Mouse (Mus musculus): Measurements from ENCODE around the gene Fgg. TPM values are rescaled to one million over a fixed set of nuclear protein-coding genes. Genes with fewer than 3 reads are reported as not detected.

The Fgg gene
- polyA plus RNA-seq, 1 experiment from 2014 or later = 0.17 TPM

GRCm38 (mm10) chr3:83053126-83053525, 45.6 kb downstream of the Fgg start:
- Histone ChIP-seq H3K27ac (ENCODE audit: low read depth, low read length) (no peak overlapping the region), H3K36me3 (ENCODE audit: control insufficient read depth, insufficient read depth, low read length) (no peaks in the 10 kb centered on the region), H3K27me3 (ENCODE audit: control insufficient read depth, insufficient read depth, low read length) (no peaks in the 10 kb centered on the region), H3K9me3 (ENCODE audit: control insufficient read depth, low read length) (no peaks in the 10 kb centered on the region), H3K4me1 (ENCODE audit: control insufficient read depth, insufficient read depth, low read length) (no peaks in the 10 kb centered on the region; the same call in 1 of the 2 replicates), H3K4me3 (ENCODE audit: low read depth, low read length) (no peak overlapping the region), H3K4me2 (ENCODE audit: low read depth) (no peak overlapping the region), H3K9ac (ENCODE audit: low read length) (no peak overlapping the region)
- no peak for DNase-seq (ENCODE audit: low spot score)
- no peak for ATAC-seq (ENCODE audit: insufficient read depth, low FRiP score, low TSS enrichment)
- 88% methylated on average over 7 of the region's 7 CpGs for WGBS

- DNase-seq (ENCODE audit: low spot score) = peak; percentile 47
- Histone ChIP-seq H3K4me1 (ENCODE audit: control insufficient read depth, insufficient read depth, low read length) (no peaks in the 10 kb centered on the region; the same call in 1 of the 2 replicates), H3K36me3 (ENCODE audit: control insufficient read depth, insufficient read depth, low read length) (peaks cover 2% of the 10 kb centered on the region; the same call in 1 of the 2 replicates), H3K27ac (ENCODE audit: low read depth, low read length) (no peak overlapping the region), H3K9ac (ENCODE audit: low read length) (no peak overlapping the region), H3K4me3 (ENCODE audit: low read depth, low read length) (no peak overlapping the region), H3K27me3 (ENCODE audit: control insufficient read depth, insufficient read depth, low read length) (no peaks in the 10 kb centered on the region), H3K9me3 (ENCODE audit: control insufficient read depth, low read length) (no peaks in the 10 kb centered on the region), H3K4me2 (ENCODE audit: low read depth) (no peak overlapping the region)
- 40% methylated on average over 10 of the region's 10 CpGs for WGBS
- ATAC-seq (ENCODE audit: insufficient read depth, low FRiP score, low TSS enrichment) = no peak
These were observed 46.2 kb downstream of the Fgg start for GRCm38 (mm10) chr3:83053758-83054157.

DNA sequence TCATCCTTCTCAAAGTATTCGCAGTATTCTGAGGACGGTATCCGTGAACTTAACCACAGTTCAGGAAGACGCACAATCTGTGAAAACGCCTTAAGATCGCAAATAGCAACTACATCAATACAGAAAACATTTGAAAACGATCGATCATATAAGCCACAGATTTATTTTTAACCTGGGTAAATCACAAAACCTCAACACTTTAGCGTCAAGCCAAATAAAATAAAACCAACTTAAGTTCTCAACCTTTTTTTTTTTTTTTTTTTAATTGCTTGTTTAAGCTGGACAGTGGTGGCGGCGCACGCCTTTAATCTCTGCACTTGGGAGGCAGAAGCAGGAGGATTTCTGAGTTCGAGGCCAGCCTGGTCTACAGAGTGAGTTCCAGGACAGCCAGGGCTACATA, 47.2 kb downstream of the Fgg start:
- H3K27me3 ChIP-seq (ENCODE audit: control insufficient read depth, insufficient read depth, low read length) = no peaks in the 10 kb centered on the region
- H3K27ac ChIP-seq (ENCODE audit: low read depth, low read length) = no peak overlapping the region
- H3K9ac ChIP-seq (ENCODE audit: low read length) = no peak overlapping the region
- peak overlapping the region; percentile 16; the same call in 1 of the 2 replicates for H3K4me2 ChIP-seq (ENCODE audit: low read depth)
- no peak for ATAC-seq (ENCODE audit: insufficient read depth, low FRiP score, low TSS enrichment)
- peak overlapping the region; percentile 84 for H3K4me3 ChIP-seq (ENCODE audit: low read depth, low read length)
- H3K9me3 ChIP-seq (ENCODE audit: control insufficient read depth, low read length) = no peaks in the 10 kb centered on the region
- DNase-seq (ENCODE audit: low spot score) = no peak
- 33% methylated on average over 13 of the region's 13 CpGs for WGBS
- no peaks in the 10 kb centered on the region; the same call in 1 of the 2 replicates for H3K4me1 ChIP-seq (ENCODE audit: control insufficient read depth, insufficient read depth, low read length)
- peaks cover 7% of the 10 kb centered on the region for H3K36me3 ChIP-seq (ENCODE audit: control insufficient read depth, insufficient read depth, low read length)

DNA sequence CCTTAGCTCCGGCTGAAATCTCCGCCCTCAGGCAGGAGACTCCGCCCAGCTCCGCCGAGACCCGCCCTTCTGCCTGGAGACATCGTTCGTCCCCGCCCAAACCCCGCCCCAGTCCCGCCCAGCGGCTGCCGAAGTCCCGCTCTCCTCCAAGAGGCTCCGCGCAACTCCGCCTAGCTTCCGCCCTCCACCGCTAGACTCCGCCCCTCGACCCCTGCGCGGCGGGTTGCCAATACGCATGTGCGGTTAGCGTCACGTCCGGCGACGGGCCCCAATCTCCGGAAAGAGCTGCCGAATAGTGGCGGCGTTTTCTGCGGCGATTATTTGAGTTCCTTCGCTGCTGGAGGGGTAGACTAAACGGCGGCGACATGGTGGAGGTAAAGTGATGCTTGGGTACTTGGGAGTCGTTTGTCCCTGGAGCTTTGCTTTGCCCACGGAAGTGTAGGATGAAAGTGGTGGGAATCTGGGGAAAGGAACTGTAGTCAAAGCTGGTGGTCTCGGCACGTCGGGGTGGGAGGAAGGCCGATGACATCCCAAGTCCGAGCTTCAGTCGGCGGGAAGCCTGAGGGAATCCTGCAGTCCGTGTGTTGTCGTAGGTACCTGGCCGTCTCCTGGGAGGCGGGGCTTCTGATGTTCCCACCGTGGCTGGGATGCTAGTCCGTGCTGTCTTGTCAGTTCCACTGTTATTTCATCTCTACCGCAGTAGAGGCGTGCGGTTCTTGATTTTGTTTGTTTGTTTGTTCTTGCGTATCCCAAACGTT, 47.9 kb downstream of the Fgg start, which contains the start of gene Plrg1:
Gene Plrg1 (plus strand): TSS at position 242 of the 758 bp plus-strand sequence.
- H3K4me1 ChIP-seq (ENCODE audit: control insufficient read depth, insufficient read depth, low read length) = no peaks in the 10 kb centered on the region; the same call in 1 of the 2 replicates
- peak within 1 kb of the TSS; percentile 73 for H3K9ac ChIP-seq (ENCODE audit: low read length)
- H3K27ac ChIP-seq (ENCODE audit: low read depth, low read length) = no peak within 1 kb of the TSS
- H3K4me3 ChIP-seq (ENCODE audit: low read depth, low read length) = peak within 1 kb of the TSS; percentile 84
- peak within 1 kb of the TSS; percentile 84 for H3K4me2 ChIP-seq (ENCODE audit: low read depth)
- no peaks in the 10 kb centered on the region for H3K9me3 ChIP-seq (ENCODE audit: control insufficient read depth, low read length)
- ATAC-seq (ENCODE audit: insufficient read depth, low FRiP score, low TSS enrichment) = peak; percentile 98
- H3K36me3 ChIP-seq (ENCODE audit: control insufficient read depth, insufficient read depth, low read length) = peaks cover 10% of the 10 kb centered on the region
- no peaks in the 10 kb centered on the region for H3K27me3 ChIP-seq (ENCODE audit: control insufficient read depth, insufficient read depth, low read length)
- DNase-seq (ENCODE audit: low spot score) = peak; percentile 99
- under 1% methylated on average over 61 of the region's 61 CpGs for WGBS

DNA sequence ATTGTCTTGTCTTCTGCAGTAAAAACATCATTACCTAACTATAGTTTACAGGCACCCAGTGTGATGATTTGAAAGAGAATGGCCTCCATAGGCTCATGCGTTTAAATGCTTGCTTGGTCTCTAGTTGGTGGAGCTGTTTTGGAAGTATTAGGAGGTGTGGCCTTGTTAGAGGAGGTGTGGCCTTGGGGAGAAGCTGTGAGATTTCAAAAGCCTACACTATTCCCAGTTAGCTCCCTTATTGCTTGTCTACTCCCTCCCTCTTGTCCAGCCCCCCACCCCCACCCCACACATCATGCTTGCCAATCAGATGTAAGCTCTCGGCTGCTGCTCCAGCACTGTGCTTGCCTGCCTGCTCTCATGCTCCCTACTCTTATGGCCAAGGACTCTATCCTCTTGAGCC, 49.5 kb downstream of the Fgg start:
- Histone ChIP-seq H3K4me3 (ENCODE audit: low read depth, low read length) (no peak overlapping the region), H3K27me3 (ENCODE audit: control insufficient read depth, insufficient read depth, low read length) (no peaks in the 10 kb centered on the region), H3K4me2 (ENCODE audit: low read depth) (no peak overlapping the region), H3K36me3 (ENCODE audit: control insufficient read depth, insufficient read depth, low read length) (peaks cover 12% of the 10 kb centered on the region), H3K27ac (ENCODE audit: low read depth, low read length) (no peak overlapping the region), H3K9ac (ENCODE audit: low read length) (no peak overlapping the region), H3K4me1 (ENCODE audit: control insufficient read depth, insufficient read depth, low read length) (no peaks in the 10 kb centered on the region; the same call in 1 of the 2 replicates), H3K9me3 (ENCODE audit: control insufficient read depth, low read length) (no peaks in the 10 kb centered on the region)
- ATAC-seq (ENCODE audit: insufficient read depth, low FRiP score, low TSS enrichment) (no peak), DNase-seq (ENCODE audit: low spot score) (no peak)
- WGBS = 93% methylated on average over 2 of the region's 2 CpGs

Other genes with a start within 250 kb of the Fgg start
- 2.1 and 2.3 TPM in 2 replicates for gene Rbm46, start 131.2 kb upstream of the Fgg start, polyA plus RNA-seq (2014; fragmentation: Nextera tagmentation; extraction: Ambion mirVana)
- 0.04 and 0.07 TPM in 2 replicates for gene Lrat, start 103.8 kb upstream of the Fgg start, polyA plus RNA-seq (2014; fragmentation: Nextera tagmentation; extraction: Ambion mirVana)
- 0.14 TPM in 1 of 2 replicates, not detected in the other for gene Fga, start 18.4 kb downstream of the Fgg start, polyA plus RNA-seq (2014; fragmentation: Nextera tagmentation; extraction: Ambion mirVana)
- gene Fgb, start 42.1 kb downstream of the Fgg start, polyA plus RNA-seq (2014; fragmentation: Nextera tagmentation; extraction: Ambion mirVana) = 0.08 and 0.16 TPM in 2 replicates
- 141 and 149 TPM in 2 replicates for gene Plrg1, start 47.8 kb downstream of the Fgg start, polyA plus RNA-seq (2014; fragmentation: Nextera tagmentation; extraction: Ambion mirVana)
- gene Dchs2, start 120.2 kb downstream of the Fgg start, polyA plus RNA-seq (2014; fragmentation: Nextera tagmentation; extraction: Ambion mirVana) = 1.1 and 1.2 TPM in 2 replicates

Data from neural tube, embryonic 11.5 days (tissue).